Mouse (Mus musculus): ENCODE data around the gene Xrn1.
"Not testable (repeated sequence)": the region's sequence is repeated elsewhere in the genome, so short reads cannot be mapped to it uniquely, and the experiment has no call there.

Xrn1 gene

GRCm38 (mm10) chr9:95954585-95955461, at the start of gene Xrn1:
Xrn1 (plus strand) TSS chr9:95954760.
- in situ Hi-C loops (cut with MboI, MseI), result no loop called here

- in situ Hi-C loops (cut with MboI, MseI), result no loop called here
These were observed 21.7 kb upstream of the Xrn1 start for GRCm38 (mm10) chr9:95932855-95933254.

GRCm38 (mm10) chr9:95953658-95954057, 902 bp upstream of the Xrn1 start:
- in situ Hi-C loops (cut with MboI, MseI), result no loop called here

- in situ Hi-C loops (cut with MboI, MseI), result no loop called here
These were observed 355 bp upstream of the Xrn1 start for GRCm38 (mm10) chr9:95954226-95954584.

DNA sequence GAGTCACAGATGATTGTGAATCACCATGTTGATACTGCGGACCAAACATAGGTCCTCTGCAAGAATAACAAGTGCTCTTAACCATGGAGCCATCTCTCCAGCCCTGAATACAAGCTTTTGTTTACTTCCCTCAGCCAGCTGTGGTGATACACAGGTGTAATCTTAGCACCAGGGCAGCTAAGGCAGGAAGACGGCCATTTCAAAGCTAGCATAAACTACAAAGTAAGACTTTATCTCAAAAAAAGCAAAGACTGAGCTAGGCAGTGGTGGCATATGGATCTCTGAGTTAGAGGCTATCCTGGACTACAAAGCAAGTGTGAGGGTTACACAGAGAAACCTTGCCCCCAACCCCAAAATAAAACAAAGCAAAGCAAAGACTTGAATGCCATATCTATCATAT, 3.1 kb downstream of the Xrn1 start:
- in situ Hi-C loops (cut with MboI, MseI), result no loop called here

- in situ Hi-C loops (cut with MboI, MseI), result no loop called here
These were observed 3.6 kb downstream of the Xrn1 start for GRCm38 (mm10) chr9:95958041-95958730.

DNA sequence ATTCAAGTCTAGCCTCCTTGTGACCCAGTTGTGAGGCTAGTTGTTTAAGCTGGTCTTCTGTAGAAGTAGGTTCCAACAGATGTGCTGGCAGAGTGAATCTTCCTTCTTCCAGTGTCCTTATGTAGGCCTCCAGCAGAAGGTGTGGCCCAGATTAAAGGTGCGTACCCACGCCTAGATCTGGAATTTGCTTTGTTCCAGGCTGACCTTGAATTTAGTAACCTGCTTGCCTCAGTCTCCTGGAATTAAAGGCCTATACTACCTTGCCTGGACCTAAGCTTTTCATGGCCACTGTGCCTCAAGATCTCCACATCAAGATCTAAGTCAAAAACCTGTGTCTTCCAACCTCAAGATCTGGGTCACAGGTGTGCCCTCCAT, 4.2 kb downstream of the Xrn1 start:
- in situ Hi-C loops (cut with MboI, MseI), result not testable (repeated sequence)

- in situ Hi-C loops (cut with MboI, MseI), result no loop called here
These were observed 4.7 kb downstream of the Xrn1 start for GRCm38 (mm10) chr9:95959246-95959645.

DNA sequence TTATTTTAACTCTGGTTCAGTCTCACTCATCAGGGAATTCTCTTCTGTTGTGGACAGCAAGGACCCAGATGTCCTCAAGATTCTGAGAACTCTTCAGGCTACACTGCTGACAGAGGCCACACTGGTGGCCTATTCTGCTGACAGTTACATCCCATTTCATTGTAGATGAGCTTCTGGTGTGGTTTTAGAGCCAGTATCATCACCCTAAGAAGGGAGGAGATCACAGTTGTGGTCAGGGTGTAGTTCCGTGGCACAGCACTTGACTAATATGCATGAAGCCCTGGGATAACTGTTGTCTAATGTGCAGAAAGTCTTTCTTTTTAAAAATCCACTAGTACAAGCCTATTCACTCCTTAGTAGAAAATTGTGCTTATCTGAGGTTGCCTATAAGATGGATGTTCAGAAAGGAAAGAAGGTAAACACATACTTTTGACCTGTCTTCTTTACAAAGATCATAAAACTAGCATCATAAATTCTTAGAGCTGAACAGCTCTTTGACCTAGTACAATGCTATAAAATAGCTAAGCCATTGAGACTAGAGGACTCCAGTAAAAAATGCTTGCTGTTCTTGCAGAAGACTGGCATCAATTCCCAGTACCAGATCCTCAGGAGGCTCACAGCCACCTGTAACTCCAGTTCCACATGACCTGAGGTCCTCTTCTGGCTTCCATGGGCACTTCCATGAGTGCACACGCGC, 5.3 kb downstream of the Xrn1 start:
- in situ Hi-C loops (cut with MboI, MseI), result no loop called here

DNA sequence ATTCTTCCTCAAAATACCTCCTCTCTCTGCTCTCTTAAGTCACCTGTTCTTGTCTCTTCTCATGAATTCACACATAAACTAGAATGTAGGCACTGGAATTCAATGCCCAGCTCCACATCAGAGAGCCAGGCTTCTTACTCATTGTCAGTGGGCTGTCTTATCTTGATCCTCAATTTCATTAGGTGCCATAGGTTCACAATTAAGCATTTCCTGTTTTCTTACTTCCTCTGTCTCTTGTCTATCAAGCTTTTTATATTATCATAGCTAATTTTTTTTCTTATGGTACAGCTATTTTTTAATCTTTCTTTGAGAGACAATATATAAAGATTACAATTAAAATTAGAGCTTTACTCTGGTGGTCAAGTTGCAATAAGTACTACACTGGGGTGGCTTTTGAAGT, 6.5 kb downstream of the Xrn1 start:
- in situ Hi-C loops (cut with MboI, MseI), result no loop called here

- in situ Hi-C loops (cut with MboI, MseI), result no loop called here
These were observed 9.5 kb downstream of the Xrn1 start for GRCm38 (mm10) chr9:95964037-95964436.

GRCm38 (mm10) chr9:95978279-95978678, 23.7 kb downstream of the Xrn1 start:
- in situ Hi-C loops (cut with MboI, MseI), result no loop called here

GRCm38 (mm10) chr9:95979896-95980295, 25.3 kb downstream of the Xrn1 start:
- in situ Hi-C loops (cut with MboI, MseI), result no loop called here

DNA sequence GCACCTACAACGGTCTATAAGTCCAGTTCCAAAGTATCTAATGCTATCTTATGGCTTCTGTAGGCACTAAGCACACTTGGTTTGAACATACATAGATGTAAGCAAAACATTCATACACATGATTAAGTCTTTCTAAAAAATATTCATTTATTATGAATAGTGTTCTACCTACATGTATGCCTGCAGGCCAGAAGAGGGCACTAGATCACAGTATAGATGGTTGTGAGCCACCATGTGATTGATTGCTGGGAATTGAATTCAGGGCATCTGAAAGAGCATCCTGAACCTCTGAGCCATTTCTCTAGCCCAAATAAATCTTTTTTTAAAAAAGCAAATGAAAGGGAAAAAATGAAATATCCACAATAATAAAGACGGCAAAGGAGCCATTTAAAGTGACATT, 37.7 kb downstream of the Xrn1 start:
- in situ Hi-C loops (cut with MboI, MseI), result no loop called here

GRCm38 (mm10) chr9:96004455-96004854, 49.9 kb downstream of the Xrn1 start:
- in situ Hi-C loops (cut with MboI, MseI), result no loop called here

GRCm38 (mm10) chr9:96010664-96011063, 56.1 kb downstream of the Xrn1 start:
- in situ Hi-C loops (cut with MboI, MseI), result no loop called here

GRCm38 (mm10) chr9:96023921-96024320, 69.4 kb downstream of the Xrn1 start:
- in situ Hi-C loops (cut with MboI, MseI), result no loop called here

DNA sequence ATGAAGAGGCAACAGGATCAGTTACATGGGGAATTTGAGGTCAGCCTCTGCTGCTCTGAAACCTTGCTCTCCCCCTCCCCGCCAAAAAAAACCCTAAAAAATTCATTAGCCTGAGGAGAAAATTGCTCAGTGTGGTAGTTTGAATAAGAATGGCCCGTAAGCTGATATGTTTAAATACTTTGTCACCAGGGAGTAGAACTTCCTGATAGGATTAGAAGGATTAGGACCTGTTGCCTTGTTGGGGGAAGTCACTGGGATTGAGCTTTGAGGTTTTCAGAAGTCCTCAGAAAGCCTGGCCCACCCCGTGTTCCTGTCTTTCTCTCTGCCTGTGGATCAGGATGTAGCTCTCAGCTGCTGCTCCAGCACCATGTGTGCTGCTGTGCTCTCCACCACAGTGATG, 73.4 kb downstream of the Xrn1 start:
- in situ Hi-C loops (cut with MboI, MseI), result no loop called here

GRCm38 (mm10) chr9:96028818-96029217, 74.3 kb downstream of the Xrn1 start:
- in situ Hi-C loops (cut with MboI, MseI), result no loop called here

GRCm38 (mm10) chr9:96029886-96030285, 75.3 kb downstream of the Xrn1 start:
- in situ Hi-C loops (cut with MboI, MseI), result no loop called here

- in situ Hi-C loops (cut with MboI, MseI), result no loop called here
These were observed 81.0 kb downstream of the Xrn1 start for GRCm38 (mm10) chr9:96035371-96036086.

- in situ Hi-C loops (cut with MboI, MseI), result no loop called here
These were observed 89.7 kb downstream of the Xrn1 start for GRCm38 (mm10) chr9:96044214-96044613.
